Mouse (Mus musculus): ENCODE data around the gene Tnfrsf13b.

GRCm38 (mm10) chr11:61102397-61103339, 23.9 kb upstream of the Tnfrsf13b start:
- TF ChIP-seq CTCF (IDR thresholded peaks at IDR 0.05; ENCODE audit: low read depth) (no peak), EP300 (optimal IDR thresholded peaks at IDR 0.05) (no peak)

Measured in stomach, postnatal 0 days (tissue).